Mouse (Mus musculus) heart, postnatal 14 days (tissue): ENCODE data around the gene Fam178b. TPM values are rescaled to one million over a fixed set of nuclear protein-coding genes. Genes with fewer than 3 reads are reported as not detected.

Experiments used
- DNase-seq, 2 experiments: peaks; one replicate each; pipeline ENCODE4 v3.0.0; 2021 to 2022
- intact Hi-C: fragments of 180-260 bp; cut with DNase I; formaldehyde crosslinking; loops from one replicate; pipeline ENCODE4 v1.15.1; 2025
- long read RNA-seq, 2 experiments: library from polyadenylated mRNA; stranded (forward); transcript quantifications; one replicate each; pipeline ENCODE4 v2.0.0; 2021
- total RNA-seq, 2 experiments: library from RNA; stranded (reverse); gene quantifications; 2 replicates each; pipeline ENCODE4 v1.2.3; 2021

Fam178b gene
- under 1 TPM; 0.67 to 0.73 TPM for total RNA-seq
- long read RNA-seq, experiment 1, partial matches to known transcripts, result 0 of 1 reads
- long read RNA-seq, experiment 1, other reads (novel, unspliced or antisense), result 1 of 1 reads
- long read RNA-seq, experiment 2, partial matches to known transcripts, result 0 of 1 reads
- long read RNA-seq, experiment 2, other reads (novel, unspliced or antisense), result 1 of 1 reads

DNA sequence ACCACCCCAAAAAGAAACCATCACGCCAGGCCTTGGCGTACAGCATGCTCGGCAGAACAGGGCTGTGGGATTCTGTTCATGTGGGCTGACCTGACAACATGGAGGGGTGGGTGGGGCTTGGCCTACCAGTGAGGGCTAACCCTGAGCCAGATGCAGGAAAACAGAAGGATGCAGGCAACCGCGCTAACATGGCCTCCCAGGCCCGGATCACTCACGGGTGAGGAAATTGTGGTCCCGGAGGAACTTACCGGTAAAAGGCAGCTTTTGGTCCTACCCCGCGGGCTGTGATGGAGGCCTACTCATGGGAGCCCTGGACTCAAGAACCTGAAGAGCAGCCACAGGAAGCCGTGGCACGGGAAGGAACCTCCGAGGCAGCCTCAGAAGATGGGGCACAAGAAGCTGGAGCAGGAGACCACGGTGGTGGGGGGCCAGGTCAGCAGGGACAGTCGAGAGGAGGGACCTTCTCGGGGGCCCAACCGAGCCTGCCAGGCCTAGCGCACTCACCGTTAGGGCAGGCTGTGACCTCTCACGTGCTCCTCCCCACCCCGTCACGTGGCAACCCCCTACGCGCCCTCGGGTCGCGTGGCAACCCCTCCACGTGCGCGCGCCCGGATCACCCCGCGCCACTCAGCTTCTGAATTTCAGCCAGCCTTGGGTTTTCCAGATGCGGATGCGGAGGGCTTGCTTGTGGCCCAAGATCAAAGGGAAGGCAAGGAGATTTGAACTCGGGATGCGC, at the start of gene Fam178b:
Fam178b (minus strand) TSS at position 564 of the 736 bp plus-strand sequence.
- intact Hi-C loops, result loop anchor here (5.0 to 10.0 kb wide), 2 partner anchors 45 to 348 kb away; no protein-coding TSS in a partner anchor
- DNase-seq, result no peak

DNA sequence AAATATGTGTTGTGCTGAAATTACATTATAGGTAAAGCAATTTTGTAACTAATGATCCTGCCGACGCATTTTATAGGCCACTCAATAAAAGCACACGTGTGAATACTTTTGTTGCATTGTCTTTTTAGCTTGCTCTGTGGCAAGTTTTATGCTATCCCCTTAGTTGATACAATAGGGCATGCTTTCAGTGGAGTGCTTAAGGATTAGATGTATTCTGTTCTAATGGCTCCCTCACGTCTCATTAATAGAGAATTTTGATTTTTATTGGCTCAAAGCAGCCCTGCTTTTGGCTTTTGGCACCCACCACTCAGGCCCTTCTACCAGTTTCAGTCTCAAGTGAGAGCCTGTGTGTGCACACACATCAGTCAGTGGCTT, 41.1 kb upstream of the Fam178b start:
- no peak for DNase-seq
- intact Hi-C loops, result no loop called here

DNA sequence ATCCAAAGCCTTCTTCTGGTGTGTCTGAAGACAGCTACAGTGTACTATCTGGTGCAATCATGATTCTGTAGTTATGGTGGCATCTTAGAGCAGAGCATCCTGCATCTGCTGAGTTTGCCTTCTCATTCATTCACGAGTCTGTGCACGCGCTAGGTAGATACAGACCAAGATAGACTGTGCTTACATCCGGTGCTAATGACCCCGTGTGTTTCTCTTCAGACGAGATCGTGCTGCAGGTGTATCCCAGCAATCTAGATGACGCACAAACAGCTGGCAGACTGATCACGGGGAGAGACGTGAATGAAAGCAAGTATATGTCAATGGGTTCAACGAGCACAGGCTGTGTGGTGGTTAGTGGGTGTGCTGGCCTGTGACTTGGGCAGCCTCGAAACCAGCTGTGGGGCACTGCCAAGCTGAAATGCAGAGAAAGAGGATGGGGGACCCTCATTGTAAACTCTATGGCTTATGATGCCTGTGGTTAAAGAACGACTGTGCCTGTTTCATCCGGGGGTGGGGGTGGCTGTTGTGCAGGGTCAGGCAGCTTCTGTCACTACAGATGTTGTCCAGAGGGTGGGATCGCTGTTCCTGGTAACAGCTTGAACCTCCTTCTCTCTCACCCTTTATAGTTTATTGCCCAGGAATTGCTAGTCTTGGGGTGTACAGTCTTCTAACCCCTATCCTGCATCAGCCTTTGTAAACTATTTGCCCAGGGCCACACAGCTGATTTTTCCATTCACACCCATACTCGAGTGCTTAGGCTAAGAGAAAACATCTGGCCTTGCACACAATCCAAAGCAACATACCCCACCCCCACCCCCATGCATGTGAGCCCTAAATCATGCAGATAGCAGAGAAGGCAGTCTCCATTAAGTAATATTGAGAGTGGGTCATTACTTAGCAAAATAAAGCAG, 40.4 kb upstream of the Fam178b start:
- no peak for DNase-seq
- intact Hi-C loops, result no loop called here

DNA sequence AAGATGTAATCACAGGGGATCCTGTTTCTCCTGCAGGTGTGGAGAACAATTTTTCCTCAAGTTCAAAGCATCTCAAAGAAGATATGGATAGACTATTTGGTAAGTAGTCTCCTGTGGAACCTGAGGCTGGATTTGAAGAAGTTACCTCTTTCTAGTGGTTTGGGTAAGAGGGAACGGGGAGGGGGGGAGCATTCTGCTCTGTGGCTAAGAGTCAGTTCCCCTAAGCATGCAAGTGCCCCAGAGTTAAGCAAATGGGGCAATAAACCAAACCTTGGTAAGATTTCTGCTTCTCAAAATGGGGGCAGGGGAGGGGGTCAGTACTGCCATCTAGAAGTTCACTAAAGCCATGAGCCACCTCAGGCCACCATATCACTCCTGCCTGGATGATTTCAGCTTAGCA, 35.8 kb upstream of the Fam178b start:
- intact Hi-C loops, result no loop called here
- DNase-seq, result no peak

DNA sequence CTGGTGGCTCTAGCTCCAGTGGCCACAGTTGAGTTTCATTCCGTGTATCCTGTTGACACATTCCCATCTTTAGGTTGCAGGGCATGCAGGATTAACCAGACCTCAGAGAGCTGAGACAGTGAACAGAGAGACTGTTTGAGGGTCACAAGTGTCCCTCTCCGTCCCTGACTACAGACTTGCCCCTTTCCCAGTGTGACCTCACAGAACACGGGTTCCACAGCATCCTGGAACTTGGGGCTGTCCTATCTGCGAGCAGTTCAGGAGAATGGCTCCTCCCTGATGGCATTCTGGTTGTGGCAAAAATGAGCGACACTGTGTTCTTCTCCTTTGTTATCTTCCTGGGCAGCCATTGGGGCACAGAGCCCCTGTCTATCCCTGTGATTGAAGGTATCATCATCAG, 31.3 kb upstream of the Fam178b start, which contains the start of gene Actr1b:
Actr1b (minus strand) TSS at position 112 of the 400 bp plus-strand sequence.
- DNase-seq, result no peak
- intact Hi-C loops, result no loop called here

DNA sequence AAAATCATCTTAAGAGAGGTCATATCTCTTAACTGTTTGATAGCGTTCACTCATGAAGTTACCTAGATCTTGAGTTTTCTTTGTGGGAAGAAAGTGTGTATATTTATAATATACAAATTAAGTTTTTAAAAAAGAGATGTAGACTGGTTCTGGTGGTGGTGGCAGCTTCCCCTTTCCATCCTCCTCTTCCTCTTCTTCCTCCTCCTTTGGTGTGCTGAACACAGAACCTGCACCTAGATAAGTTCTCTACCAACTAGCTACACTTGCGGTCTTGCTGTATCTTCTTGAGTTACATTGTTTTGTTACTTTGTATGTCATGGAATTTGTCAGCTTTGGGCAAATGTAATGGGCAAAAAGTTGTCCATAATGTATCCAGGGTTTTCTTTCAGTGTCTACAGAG, 28.1 kb upstream of the Fam178b start:
- intact Hi-C loops, result no loop called here
- no peak for DNase-seq

DNA sequence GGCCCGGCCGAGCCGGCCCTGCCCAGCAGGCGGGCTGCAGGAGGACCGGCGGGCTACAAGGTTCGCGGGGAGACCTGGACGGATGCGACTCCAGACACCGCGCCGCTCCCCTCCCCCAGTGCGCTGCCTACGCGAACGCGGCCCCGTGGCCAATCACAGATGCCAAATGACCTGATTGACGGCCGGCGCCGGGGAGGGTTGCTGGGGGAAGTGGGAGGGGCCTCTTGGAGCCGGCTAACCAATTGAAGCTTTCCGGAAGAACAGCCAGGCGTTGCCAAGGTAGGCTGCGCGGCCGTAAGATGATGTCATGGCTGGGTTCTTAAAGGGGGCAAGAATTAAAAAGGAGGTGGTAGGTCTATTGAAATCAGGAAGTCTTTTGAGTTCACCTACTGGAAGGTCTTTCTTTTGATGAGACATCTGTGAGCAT, 26.9 kb upstream of the Fam178b start, which contains the start of gene 4933424G06Rik:
4933424G06Rik (plus strand) TSS at position 296 of the 427 bp plus-strand sequence.
- intact Hi-C loops, result no loop called here
- peak; percentile 98 for DNase-seq

DNA sequence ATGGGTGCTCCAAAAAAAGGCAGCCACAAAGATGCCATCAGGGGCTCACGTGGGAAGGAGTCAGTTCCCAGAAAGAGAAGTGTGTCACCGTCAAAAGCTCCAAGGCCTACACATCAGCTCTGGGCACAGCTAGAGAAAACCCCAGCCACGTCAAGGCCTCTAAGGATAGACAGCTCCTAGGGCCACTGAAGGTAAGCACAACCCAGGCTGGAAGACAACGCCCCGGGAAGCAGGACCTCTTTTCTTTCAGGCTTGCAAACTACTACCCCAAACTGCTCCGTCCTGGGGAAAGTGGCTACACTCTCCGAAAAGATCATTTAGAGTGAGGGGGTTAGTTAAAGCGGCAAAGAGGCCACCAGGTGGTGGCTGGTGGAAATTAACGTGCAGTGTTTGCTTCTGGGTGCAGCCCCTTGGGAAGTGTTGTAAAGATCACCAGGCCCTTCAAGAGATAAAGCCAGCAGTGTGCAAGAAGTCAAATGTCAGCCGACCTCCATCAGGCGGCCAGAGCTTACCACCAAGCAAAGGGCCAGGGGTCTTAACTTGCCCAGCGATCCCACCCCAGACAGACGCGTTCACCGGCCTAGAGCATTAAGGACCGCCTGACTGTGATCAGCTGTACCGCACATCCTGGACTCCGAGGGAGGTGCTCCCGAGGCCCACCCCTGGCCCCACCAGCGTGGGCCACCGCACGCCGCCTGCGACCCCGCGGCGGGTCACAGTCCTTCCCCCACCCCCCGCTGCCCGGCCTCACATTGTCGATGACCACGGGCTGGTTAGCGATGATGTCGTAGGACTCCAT, 26.3 kb upstream of the Fam178b start:
- intact Hi-C loops, result no loop called here
- DNase-seq, result peak; percentile 25 to 44

DNA sequence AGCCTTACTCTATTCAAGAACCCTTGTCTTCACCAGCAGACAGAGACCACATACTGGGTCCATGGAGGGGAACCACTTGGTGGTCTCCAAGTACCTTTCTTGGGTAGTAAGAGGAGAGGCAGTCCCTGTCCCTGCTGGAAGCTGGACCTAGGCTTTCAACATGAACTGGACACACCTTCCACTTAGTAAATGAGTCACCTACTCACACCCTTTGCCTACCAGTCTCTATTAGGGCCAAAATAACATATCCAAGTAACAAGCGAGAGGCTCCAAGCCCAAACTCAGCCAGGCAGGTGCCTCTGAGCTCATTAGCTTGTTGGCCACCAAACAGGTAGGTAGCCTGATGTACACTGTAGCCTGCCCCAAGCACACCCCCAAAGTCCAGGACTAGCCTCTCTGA, 25.6 kb upstream of the Fam178b start:
- DNase-seq, result no peak
- intact Hi-C loops, result no loop called here

DNA sequence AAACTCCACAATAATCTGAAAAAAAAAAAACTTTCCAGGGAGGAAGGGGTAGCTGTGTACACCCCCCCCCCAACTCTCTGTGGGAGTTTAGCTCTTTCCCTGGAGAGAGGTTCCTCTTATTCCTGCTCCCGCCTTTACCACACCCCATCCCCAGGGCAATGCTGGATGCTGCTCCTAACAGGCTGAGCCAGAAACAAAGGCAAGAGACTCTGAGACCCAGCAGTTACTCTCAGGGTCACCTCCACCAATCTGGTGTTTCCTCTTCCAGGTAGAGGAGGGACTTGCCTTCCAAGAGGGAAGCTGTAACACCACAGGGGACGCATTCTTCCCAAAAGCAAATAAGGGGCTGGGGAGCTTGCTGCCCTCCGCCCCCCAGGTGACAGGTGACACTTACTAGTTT, 24.8 kb upstream of the Fam178b start:
- no peak for DNase-seq
- intact Hi-C loops, result loop anchor here (1.0 kb wide), 1 partner anchor 14 kb away; no protein-coding TSS in a partner anchor

DNA sequence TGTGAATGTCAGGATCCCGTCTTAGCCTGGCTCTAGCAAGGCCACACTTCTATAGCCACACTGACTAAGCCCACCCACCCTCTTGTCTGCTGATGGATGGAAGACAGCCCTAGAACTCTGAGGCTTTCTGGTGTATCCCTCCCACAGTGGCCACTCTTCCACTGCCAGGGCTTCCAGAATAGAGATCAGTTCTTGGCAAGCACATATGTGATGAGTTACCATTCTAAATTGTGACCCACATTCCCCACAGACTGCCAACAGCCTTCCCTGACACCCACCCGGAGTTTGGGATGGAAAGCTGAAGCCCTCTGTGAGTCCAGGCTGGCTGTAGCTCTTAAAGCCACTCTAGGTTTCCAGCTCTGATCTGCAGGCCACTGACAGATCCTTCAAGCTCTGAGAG, 24.2 kb upstream of the Fam178b start:
- no peak for DNase-seq
- intact Hi-C loops, result loop anchor here (1.0 kb wide), 1 partner anchor 14 kb away; no protein-coding TSS in a partner anchor

DNA sequence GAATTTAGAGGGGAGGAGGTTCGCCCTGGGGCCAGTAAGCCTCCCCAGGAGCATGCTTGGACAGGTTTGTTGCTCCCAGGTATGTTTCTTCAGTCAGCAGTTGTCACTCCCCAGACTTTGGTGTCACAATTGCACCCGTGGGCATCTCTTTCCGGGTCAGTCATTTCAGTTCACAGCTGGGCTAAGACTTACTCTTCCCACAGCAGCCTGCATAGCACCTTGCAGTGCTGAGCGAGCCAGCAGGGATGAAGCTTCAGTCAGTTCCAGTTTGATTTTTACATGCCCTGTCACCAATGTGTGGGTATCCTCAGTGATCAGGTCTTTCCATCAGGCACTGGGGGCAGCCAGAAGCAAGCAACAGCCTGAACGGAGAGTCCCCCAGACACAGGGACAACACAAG, 14.0 kb upstream of the Fam178b start:
- intact Hi-C loops, result no loop called here
- DNase-seq, result no peak

DNA sequence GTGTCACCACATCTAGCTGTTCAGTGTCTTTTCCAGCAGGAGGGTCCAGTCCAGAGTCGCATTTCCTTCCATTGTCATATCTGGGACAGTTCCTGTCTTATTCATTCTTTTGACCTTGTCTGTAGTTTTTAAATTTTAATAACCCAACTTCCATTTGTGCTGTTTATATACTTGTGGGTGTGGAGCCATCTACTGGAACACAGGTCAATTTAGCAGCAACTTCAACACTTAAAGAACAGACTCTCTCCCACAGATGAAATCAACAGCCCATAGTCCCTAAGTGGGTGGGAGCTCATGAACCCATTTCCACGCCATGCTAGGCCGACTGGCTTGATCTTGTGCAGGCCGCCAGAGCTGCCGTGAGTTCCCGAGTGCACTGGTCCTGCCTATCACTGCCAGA, 13.4 kb upstream of the Fam178b start:
- intact Hi-C loops, result no loop called here
- no peak for DNase-seq

DNA sequence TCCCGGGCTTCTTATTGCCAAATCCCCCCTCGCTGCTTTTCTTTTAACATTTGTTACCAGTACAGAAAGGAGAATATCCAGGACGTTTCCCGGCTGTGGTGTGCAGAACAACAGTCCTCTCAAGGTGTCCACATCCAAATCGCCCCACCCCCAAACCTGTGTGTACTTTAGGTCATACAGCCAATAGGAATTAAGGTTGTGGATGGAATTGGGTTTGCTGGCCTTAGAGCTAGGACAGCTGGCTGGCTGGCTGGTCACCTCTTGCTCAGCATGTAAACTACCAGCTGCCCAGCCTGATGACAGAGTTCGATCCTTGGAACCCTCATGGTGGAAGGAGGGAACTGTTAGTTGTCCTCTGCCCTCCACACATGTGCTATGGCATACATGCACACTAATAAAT, 11.9 kb upstream of the Fam178b start:
- intact Hi-C loops, result no loop called here
- DNase-seq, result no peak

DNA sequence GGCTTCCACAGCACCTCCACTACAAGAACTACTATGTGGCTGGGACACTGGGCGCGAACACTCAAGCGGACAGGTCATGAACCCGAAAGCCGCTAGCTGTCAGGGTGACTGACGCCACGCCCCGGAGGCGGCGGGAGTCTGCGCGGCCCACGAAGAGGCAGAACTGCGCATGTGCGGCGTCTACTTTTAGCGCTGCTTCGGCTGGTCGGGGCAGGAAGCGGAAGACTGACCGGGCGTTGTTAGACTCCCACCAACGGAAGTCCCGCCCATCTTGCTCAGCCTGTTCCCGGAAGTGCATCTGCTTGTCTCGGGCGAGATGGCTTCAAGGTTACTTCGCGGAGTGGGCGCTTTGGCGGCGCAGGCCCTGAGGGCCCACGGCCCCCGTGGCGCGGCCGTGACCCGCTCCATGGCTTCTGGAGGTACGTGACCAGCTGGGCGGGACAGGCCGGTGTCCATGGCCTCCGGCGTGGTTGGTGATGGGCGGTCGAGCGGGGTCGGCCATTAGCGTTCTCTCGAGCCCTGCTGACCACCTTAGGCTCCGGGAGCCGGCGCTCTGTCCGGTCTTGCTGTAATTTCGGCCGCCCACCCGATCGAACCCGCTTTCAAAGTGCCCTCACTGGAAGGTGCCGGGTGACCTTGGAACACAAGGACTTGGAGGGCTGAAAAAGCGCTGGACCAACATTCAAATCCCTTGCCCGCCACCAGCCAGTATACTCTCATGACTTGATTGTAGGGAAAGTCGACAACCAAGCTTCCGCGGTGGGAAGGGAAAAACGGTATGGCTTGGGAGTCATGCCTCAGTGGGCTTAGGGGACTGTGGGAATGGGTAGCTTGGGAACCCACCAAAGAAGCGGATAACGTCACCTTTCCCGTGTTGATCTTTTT, 8.5 kb upstream of the Fam178b start, which contains the start of gene Cox5b:
Cox5b (plus strand) TSS at position 179 of the 885 bp plus-strand sequence.
- peak; percentile 98 for DNase-seq
- intact Hi-C loops, result no loop called here

DNA sequence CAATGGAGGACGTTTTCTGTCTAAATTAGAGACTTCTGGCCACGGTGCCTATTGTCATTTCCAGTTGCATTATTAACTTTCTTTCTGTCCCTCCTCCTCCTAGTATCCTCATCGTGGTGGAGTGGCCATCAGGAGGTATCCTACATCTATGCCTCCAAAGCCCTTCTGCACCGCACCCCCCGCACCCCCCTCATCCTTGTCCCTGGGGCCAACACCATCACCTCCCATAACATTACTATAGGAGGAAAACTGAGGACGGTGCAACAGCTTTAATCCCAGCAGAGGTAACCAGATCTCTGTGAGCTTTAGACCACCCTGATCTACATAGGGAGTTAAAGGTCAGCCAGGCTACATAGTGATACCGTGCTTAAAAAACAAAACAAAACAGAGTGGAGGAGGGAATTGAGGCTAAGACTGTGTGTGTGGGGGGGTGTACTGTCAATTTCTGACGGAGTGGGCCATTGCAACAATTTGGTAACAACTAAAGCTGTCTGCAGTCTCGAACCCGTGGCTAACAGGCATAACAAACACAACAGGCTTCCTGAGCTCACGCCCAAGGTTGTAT, 7.8 kb upstream of the Fam178b start:
- intact Hi-C loops, result no loop called here
- no peak for DNase-seq

DNA sequence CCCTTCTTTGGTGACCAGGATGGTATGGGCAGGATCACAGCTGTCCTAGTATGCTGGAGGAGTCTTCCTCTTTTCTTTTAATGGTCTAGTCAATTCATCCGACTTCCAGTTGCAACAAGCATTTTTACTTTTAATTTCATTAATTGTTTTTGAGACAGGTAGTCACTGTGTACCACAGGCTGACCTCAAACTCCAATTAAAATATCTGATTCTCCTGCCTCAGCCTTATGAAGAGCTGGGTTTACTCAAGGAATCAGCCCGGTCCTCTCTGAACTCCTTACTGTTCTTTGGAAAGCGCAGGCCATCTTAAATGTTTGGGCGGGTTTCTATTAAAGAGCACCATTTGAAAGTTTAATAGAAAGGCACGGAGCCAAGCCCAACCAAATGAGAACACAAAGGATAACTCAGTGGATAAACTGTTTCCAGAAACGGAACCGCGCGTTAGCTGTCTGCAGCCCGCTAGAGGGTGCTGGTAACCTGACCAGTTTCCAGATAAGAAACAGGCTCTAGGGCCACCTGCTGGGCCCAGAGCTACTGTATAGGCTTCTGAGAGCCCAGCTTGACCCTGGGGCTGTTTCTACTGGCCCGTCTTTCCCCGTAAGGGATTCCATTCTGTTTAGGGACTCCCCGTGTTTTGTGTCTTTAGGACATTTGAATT, 956 bp upstream of the Fam178b start:
- DNase-seq, result peak; percentile 80 to 85
- intact Hi-C loops, result loop anchor here (2.0 to 10.0 kb wide), 3 partner anchors 47 to 349 kb away; partner anchors contain the start of gene Ankrd39

DNA sequence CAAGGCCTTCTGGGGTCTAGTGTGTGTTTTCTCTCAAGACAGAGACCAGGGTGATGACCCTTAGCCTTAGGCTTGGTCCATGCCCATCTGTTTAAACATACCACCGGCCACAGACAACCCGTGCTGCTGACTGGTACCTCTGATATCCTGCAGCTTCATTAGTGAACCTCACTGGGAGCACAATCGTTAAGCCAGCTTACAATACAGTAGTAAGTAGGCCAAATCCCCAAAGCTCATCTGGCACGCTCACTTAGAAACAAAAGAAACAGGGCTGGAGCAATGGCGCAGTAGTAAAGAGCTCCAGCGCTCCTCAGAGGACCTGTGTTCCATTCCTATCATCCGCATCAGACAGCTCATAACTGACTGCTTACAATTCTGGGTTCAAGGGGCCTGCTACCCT, 2.1 kb downstream of the Fam178b start:
- no peak for DNase-seq
- intact Hi-C loops, result loop anchor here (5.0 to 10.0 kb wide), 2 partner anchors 44 to 346 kb away; no protein-coding TSS in a partner anchor
